Mouse (Mus musculus) bone marrow, adult 2 months (tissue): ENCODE data around the gene Pabpn1l. TPM values are rescaled to one million over a fixed set of nuclear protein-coding genes. Genes with fewer than 3 reads are reported as not detected.
A peak's percentile ranks its signal among the peaks of the same experiment; 100 is the strongest.

ENCODE experiments used
- H3K27ac ChIP-seq: fragments of 200-500 bp; 2 replicates; pipeline ENCODE4 v1.5.1; 2012; ENCODE audit warnings: low read depth, mild to moderate bottlenecking, control low read depth, inconsistent platforms, low read length; ENCODE audit not compliant: control insufficient read depth, poor library complexity, insufficient read depth
- H3K4me1 ChIP-seq: fragments of 200-500 bp; 2 replicates; pipeline ENCODE4 v1.6.1; 2011; ENCODE audit warnings: low read length; ENCODE audit not compliant: control insufficient read depth, insufficient read depth
- H3K4me3 ChIP-seq: fragments of 200-500 bp; replicated peaks from 2 replicates; pipeline ENCODE3; 2011; ENCODE audit warnings: mild to moderate bottlenecking, low read depth, low read length, control low read depth; ENCODE audit not compliant: control insufficient read depth
- CTCF ChIP-seq: fragments of 200-500 bp; IDR thresholded peaks from 2 replicates; pipeline ENCODE4 v1.5.1; 2011; ENCODE audit warnings: low read length, control low read depth; ENCODE audit not compliant: control insufficient read depth, insufficient read depth
- POLR2A ChIP-seq: fragments of 200-500 bp; IDR thresholded peaks from 2 replicates; pipeline ENCODE4 v1.6.1; 2011; ENCODE audit warnings: low read depth, mild to moderate bottlenecking, control low read depth, low read length, borderline replicate concordance; ENCODE audit not compliant: control insufficient read depth
- WGBS: fragments of 180-500 bp; shearing (Covaris S2); methylation state at CpG from one replicate; pipeline ENCODE4 v1.1.7; 2018; 5-methylcytosine and 5-hydroxymethylcytosine counted together
- polyA plus RNA-seq: library from polyadenylated mRNA; stranded (reverse); fragments of >200 nt; gene quantifications from 2 replicates; pipeline ENCODE4 v1.2.4, GENCODE M21; 2011; ENCODE audit warnings: low replicate concordance; ENCODE audit not compliant: missing spikeins, insufficient read depth, insufficient read length

Gene Pabpn1l
- polyA plus RNA-seq, 1 experiment: not detected

DNA sequence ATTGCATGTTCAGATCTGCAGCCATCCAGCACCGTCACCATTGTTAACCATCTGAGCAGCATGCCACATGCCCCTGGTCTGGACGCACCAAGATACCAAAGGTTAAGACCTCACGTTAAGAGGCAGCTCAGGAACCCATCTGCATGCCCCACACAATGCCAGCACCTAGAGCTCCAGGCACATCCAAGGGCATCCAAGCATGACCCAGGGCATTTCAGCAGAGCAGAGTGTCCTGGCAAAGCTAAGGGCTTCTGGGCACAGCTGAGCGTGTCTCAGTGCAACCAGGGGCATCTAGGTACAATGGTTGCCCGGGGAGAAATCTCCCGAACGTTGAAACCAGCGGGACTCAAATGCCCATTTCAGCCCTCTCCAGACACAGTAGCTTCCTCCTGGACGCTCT, 21.9 kb downstream of the Pabpn1l start:
- no peaks in the 10 kb centered on the region; the same call in 1 of the 2 replicates for H3K4me1 ChIP-seq
- no peak for TF ChIP-seq CTCF
- TF ChIP-seq POLR2A: no peak
- no peak overlapping the region for H3K4me3 ChIP-seq
- no peak overlapping the region for H3K27ac ChIP-seq
- WGBS: 92% methylated on average over 9 of the region's 9 CpGs

DNA sequence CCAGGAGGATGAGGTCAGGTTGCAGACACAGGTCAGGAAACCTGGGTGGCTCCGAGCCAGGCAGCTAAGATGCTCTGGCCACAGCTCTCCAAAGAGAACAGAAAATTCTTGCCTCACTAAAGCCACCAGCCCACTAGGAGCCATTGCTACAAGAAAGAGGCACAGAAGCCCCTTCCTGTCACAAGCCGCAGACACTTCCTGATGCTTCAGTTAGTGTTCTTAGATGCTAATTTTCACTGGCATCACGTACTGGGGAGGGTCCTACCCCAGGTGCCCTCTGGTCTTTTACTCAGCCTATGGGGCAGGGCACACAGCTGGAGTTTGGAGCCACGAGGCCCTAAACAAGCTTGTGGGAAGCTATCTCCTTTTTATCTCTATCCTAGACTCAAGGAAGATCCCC, 26.5 kb downstream of the Pabpn1l start:
- peaks cover 18% of the 10 kb centered on the region for H3K4me1 ChIP-seq
- TF ChIP-seq POLR2A: no peak
- TF ChIP-seq CTCF: no peak
- WGBS: 18% methylated on average over 4 of the region's 4 CpGs
- H3K27ac ChIP-seq: peak overlapping the region; percentile 83
- H3K4me3 ChIP-seq: peak overlapping the region; percentile 35

DNA sequence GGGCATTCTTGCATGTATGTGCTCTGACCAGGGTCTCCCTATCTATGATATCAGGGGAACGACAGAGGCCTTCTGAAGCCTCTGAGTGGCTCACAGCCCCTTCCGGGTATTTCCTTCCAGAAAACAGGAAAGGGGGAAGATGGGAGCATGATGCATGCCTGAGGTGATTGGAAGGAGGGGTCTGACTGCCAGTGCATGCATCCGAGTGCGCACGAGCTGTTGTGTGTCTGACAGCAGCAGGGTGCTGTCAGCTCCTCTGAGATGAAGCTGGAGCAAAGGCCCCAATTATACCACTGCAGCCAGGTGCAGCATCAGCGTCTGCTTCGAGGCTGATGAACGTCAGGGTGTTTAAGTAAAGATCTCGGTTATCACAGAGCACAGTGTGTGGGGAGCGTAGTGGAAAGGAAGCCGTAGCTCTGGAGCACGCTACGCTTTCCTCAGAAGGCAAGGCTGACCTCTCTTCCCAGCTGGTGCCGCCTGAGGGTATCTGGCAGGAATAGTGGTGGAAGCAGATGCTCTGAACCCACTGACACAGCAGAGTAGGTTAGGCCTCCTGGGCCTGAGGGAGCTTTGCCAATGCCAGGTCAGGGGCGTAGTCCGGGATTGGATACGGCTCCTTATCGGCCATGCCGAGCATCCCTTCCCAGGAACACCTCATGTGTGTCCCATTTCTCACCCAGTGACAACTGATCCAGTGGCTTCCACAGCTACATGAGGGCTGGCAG, 28.6 kb downstream of the Pabpn1l start:
- 75% methylated on average over 19 of the region's 19 CpGs for WGBS
- peak overlapping the region; percentile 83 for H3K27ac ChIP-seq
- TF ChIP-seq POLR2A: no peak
- TF ChIP-seq CTCF: no peak
- H3K4me3 ChIP-seq: peak overlapping the region; percentile 16
- peaks cover 18% of the 10 kb centered on the region for H3K4me1 ChIP-seq

DNA sequence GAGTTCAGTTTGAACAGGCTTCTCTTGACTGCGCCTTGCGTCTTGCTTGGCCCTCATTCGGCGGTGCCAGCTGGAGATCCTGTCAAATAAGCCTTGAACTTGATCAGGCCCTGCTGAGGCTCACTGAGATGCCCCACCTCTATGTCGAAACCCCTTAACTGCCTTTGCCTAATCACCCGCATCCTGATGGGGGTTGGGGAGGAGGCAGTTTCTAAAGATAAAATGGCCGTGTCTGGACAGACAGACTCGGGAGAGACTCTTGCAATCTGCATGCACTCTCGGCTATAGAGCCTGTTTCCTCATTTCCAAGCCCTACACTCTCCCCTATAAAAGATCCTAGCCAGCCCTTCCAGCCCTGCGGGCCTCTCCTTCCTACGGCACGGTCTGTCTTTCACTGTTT, 29.3 kb downstream of the Pabpn1l start:
- 0 out of 2 replicates have a peak, but pooled peaks have one; percentile 41 for TF ChIP-seq POLR2A
- no peak for TF ChIP-seq CTCF
- Histone ChIP-seq H3K4me3 (peak overlapping the region; percentile 2), H3K4me1 (peaks cover 18% of the 10 kb centered on the region), H3K27ac (peak overlapping the region; percentile 83)
- WGBS: 40% methylated on average over 12 of the region's 12 CpGs

DNA sequence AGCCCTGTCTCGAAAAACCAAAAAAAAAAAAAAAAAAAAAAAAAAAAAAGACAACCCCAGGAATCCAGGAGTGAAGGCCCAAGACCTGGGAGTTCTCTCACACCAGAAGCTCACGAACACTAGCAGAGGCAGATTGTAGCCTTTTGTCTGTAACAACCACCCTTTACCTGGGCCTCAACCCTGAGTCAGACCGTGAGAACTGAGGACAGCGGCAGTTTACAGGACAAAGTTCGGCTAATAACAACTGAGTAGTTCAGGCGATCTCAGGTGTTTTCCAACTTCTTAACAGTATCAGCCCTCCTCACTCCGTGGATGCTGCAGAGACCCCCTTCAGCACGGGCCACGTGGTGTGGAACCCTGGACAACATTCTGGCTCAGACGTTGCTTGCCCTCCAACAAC, 35.8 kb downstream of the Pabpn1l start:
- TF ChIP-seq CTCF (no peak), POLR2A (no peak)
- Histone ChIP-seq H3K4me3 (no peak overlapping the region), H3K27ac (no peak overlapping the region), H3K4me1 (no peaks in the 10 kb centered on the region; the same call in 1 of the 2 replicates)
- WGBS: 82% methylated on average over 10 of the region's 10 CpGs

DNA sequence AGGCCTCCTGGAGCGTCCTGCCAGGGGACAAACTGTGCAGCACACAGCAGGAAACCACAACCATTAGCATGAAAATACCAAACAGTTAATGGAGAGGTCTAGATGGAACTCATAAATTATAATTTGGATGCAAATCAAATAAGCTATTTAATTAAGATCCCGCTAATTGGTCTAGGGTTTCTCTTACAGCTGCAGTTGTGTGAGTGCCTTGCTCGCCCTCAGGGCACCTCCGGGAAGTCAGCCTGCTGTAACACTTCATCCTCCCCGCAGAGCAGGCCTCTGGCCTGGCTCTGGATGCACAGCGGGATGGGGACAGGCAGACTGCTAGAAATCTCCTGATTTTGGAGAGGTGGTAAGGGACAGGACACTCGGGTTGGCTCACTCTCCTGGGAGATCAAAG, 36.4 kb downstream of the Pabpn1l start:
- Histone ChIP-seq H3K27ac (no peak overlapping the region), H3K4me3 (no peak overlapping the region), H3K4me1 (no peaks in the 10 kb centered on the region; the same call in 1 of the 2 replicates)
- no peak for TF ChIP-seq POLR2A
- TF ChIP-seq CTCF: no peak
- WGBS: 75% methylated on average over 7 of the region's 7 CpGs

DNA sequence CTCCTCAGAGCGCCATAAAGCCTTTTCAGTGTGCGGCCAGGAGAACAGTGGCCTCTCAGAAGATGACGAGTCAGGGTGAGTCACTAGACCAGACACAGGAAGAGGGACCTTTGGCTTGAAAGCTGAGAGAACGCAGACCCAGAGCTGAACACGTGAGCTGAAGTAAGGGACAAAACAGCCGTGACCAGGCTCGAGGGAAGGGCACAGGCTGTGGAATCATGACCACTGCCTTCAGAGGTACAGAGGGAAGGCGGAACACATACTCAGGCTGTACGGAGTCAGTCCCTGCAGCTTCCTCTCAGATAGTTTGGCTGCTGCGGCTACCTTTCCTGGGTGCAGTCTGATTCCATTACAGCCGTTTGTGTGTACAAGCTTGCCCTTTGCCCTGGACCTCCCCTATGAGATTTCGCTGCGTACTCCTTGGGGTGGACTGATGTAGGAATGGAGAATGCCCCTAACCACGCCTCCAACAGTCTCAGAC, 37.1 kb downstream of the Pabpn1l start:
- 63% methylated on average over 14 of the region's 14 CpGs for WGBS
- Histone ChIP-seq H3K4me3 (no peak overlapping the region), H3K4me1 (no peaks in the 10 kb centered on the region; the same call in 1 of the 2 replicates), H3K27ac (no peak overlapping the region)
- no peak for TF ChIP-seq CTCF
- TF ChIP-seq POLR2A: no peak

DNA sequence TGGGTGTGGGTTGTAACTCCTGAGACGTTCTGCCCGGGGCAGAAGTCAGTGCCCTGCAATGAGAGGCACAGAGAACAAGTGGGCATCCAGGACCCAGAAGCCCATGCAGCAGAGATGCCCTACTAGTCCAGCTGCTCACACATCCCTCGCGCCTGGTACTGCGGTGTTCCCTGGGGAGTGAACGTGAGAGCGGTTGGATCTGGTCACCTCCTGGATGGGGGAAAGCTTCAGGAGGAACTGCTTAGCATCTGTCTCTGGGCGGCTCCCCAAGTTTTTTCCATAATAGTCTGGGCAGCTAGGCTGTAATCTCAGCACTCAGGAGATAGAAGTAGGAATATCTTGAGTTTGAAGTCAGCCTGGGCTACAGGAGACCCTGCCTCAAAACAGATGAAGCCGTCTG, 37.6 kb downstream of the Pabpn1l start:
- WGBS: 84% methylated on average over 9 of the region's 9 CpGs
- no peak for TF ChIP-seq CTCF
- no peak for TF ChIP-seq POLR2A
- H3K4me3 ChIP-seq: no peak overlapping the region
- H3K4me1 ChIP-seq: no peaks in the 10 kb centered on the region; the same call in 1 of the 2 replicates
- H3K27ac ChIP-seq: no peak overlapping the region
